Mouse (Mus musculus) CD4-positive naive resting alpha-beta T cell, adult 57 days (primary cell): ENCODE measurements around the gene Mmp25. TPM values are rescaled to one million over a fixed set of nuclear protein-coding genes. Genes with fewer than 3 reads are reported as not detected.

Source experiments
- total RNA-seq: library from RNA; stranded (reverse); gene quantifications from one replicate; pipeline ENCODE4 v1.2.4, GENCODE M21; 2023

Gene Mmp25
- 0.41 TPM for total RNA-seq

DNA sequence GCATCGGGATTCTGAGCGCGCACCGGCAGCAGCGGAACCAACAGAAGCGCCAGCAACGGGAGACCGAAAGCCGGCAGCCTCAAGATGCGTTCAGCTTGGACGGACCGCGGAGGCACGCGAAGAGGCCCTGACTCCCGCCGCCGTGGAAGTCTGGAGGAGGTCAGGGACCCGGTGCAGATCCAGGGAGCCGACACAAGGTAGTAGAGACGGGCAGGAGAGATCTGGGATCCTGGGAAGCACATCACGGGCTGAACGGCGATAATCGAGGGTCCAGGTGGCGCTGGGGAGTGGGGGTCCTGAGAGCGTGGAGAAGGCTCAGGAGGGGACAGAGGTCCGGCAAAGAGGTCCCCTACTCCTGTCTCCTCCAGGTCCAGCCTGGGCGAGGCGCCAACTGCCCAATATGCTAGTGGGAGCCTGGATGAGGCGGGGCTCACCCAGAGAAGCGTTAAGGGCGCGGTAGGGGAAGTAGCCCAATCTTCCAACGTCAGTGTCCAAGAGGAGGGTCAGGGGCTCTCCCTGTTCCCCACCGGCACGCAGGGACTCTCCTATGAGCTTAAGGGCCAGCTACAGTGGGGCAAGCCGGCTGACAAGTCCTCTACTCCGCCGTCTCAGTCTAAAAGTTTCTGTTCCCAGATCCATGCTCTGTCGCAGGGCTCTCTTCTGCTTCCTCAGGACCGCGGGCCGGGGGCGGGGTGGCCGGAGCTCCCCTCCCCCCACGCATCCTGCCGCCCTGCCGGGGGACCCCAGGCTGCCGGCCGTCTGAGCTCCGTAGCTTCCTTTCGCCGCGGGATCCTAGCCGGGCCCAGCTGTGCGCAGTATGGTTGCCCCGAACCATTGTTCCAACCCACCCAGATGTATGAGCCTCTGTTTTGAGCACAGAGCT lies at the start of gene Mmp25:
Mmp25 (minus strand) TSS at position 665 of the 883 bp plus-strand sequence.

DNA sequence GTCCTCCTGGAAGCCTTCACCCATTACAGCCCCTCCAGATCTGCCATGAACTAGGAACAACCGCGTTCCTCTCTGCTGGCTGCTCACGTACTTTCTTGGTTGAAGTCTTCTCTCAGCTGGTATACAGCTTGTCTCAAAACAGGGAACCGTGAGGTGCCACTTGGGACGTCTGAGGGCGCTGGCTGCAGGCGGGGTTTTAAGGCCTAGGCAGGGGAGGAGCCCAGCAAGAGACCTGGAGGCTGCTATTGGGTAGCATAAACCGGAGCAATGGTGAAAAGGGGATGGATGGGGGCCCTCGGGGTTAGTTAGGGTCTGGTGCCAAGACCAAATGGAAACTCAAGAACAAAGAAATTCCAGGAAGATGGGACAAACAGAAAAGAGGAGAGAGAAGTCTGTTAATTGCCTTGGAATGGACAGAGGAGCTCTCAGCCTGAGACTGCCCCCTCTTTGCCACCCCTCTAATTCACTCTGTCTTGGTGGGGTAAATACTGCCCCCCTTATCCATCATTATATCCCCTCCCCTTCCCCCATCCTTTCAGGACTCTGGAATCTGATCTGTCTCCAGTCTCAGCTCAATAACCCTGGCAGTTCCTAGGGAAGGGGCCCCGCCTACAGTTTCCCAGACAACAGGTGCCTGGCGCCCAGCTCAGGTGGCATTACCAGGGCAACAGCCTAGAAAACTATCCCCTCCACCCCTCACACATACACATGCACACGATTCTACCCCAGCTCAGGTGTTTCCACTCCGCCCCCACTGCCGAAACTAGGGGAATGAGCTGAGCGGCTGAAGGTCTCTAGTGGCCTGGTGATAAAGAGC lies 39.0 kb upstream of the Mmp25 start, which contains the start of gene Cldn9:
Cldn9 (minus strand) TSS at position 171 of the 817 bp plus-strand sequence.

DNA sequence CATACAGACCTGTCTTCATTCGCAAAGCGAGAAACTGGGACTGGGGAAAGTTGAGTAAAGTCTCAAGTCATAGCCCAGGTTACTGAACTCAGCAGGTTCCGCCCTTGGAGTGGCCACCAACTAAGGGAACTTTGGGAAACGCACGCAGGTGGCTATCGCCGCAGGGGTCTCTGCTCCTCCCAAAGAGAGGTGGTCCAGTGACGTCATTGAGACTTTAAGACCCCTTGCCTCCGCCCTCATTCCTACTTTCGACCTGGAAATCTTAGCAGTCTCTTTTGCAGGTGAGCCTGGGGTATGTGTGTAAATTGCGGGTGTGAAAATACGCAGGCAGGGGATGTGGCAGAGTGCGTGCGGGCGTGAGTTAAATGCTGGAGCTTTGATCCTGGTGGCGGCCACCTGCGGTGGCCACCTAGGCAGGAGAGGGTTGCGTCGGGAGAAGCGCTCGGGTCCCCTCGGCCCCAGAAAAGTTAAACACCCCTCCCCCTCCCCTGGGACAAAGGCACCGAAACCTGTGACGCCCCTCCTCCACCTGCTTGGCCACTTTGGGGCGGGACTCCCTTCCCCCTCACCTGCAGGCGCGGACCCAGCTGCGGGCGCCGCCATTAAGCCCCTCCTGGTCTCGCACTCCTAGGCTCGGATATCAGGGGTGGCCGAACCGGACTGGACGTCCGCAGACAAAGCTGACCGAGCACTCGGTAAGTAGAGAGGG lies 34.2 kb upstream of the Mmp25 start, which contains the start of gene Cldn6:
Cldn6 (plus strand) TSS at position 123 of the 709 bp plus-strand sequence.

DNA sequence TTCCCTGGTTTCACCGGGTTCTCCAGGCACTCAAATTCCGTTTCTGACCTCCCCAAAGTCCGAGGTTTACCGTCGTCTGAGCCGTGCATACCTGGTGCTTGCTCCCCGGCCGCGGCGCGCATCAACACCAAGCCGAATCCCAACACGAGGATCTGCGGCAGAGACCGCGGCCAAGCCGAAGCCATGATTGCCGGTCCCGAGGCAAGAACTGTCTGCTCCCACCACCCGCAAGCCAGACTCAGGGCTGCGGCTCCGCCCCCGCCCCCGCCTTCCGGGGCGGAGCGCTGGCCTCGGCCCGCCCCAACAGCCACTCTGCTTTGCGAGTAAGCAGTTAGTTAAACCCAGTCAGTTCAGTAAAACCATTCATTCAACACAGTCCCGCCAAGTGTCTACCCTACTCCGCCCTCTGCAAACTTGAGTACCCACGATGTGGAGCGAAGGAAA lies 32.2 kb upstream of the Mmp25 start, which contains the start of gene Tnfrsf12a:
Tnfrsf12a (minus strand) TSS at position 233 of the 444 bp plus-strand sequence.

DNA sequence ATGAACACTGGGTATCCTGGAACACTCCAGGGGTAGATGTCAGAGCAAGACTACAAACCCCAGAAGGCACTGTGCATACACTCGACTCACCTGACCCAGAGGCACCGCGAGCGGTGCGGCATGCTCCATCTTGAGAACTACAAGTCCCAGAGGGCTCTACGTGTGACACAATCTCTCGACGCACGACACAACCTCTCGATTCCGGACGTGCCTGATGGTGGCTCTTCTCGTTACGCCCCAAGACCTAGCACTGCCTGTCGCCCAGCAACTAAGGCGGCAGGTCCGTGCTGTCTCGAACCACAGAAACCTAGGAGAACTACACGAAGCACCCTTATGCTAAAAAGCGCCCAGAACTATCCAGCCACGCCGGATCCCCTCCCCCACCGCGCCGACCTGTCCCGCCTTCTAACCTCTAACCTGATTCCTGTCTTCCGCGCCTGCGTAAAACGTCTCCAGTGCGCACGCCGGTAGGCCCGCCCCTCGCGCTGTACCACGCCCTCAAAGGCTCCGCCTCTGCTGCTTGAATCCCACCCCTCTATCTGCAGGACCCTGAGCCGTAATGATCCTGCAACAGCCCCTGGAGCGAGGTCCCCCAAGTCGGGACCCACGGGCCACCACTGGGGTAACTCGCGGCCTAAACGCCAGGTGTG lies 28.5 kb upstream of the Mmp25 start, which contains the start of the genes Hcfc1r1 and Thoc6:
Hcfc1r1 (plus strand) TSS at position 173 of the 650 bp plus-strand sequence.
Thoc6 (minus strand) TSS at position 459 of the 650 bp plus-strand sequence.

GRCm38 (mm10) chr17:23660117-23660875 lies 15.2 kb upstream of the Mmp25 start, which contains the start of gene Bicdl2:
Bicdl2 (plus strand) TSS chr17:23660506.

GRCm38 (mm10) chr17:23600641-23601622 lies 44.1 kb downstream of the Mmp25 start, which contains the start of gene Zscan10:
Zscan10 (plus strand) TSS chr17:23600856.

DNA sequence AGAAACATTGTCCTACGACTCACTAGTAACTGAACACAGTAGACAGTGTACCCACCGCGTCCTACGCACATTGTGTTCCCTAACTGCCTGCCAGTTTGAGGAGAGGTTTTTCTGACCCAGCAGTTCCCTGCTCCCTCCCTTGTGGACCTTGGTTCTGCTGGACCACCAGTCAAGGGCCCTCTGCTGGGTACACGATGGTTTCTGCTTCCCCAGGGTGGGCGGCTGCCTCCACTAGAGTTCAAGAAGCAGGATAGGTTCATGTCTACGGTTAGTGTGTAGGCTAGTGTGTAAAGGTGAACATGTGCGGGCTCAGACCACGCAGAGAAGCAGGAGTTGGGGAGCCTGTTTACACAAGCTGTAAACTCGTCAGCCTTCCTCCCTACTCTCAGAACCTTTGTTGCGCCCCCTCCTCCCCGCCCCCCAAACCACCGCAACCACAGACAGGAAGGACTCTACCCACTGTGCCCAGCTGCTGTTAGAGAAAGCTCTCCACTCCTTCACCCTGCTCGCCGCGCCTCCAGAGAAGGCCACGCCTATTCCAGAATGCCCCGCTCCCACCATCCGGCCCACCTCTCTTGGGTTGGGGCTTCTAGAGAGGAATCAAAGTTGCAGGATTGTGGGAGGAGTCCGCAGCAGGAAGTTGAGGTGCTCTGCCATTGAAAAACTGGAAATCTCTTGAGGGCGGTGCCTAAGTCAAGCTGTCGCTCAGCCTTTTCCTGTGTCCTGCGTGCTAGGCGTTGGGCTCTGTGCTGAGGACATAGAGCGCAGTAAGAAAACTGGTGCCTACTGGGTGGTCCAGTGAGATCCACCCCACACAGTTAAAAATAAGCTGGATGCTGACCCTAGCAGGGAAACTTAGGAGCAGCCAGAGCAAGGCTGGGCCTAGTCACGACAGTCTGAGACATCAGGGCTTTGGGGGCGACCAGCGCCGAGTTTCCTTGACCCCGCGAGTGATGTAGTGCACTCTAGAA lies 46.2 kb downstream of the Mmp25 start, which contains the start of gene Zfp13:
Zfp13 (minus strand) TSS at position 906 of the 971 bp plus-strand sequence.

Other genes starting within 250 kb of the Mmp25 start
- not detected for gene Vmn2r117, start 165.6 kb downstream of the Mmp25 start, total RNA-seq
- gene Zfp213, start 81.0 kb downstream of the Mmp25 start, total RNA-seq = 8.7 TPM
- not detected for gene Zfp13, start 45.8 kb downstream of the Mmp25 start, total RNA-seq
- gene Zscan10, start 44.4 kb downstream of the Mmp25 start, total RNA-seq = 0.86 TPM
- gene Bicdl2, start 15.2 kb upstream of the Mmp25 start, total RNA-seq = not detected
- 39.5 TPM for gene Hcfc1r1, start 28.3 kb upstream of the Mmp25 start, total RNA-seq
- gene Thoc6, start 28.6 kb upstream of the Mmp25 start, total RNA-seq = 22.4 TPM
- 61.0 TPM for gene Tnfrsf12a, start 32.2 kb upstream of the Mmp25 start, total RNA-seq
- gene Cldn6, start 34.0 kb upstream of the Mmp25 start, total RNA-seq = not detected
- not detected for gene Cldn9, start 38.7 kb upstream of the Mmp25 start, total RNA-seq
- not detected for gene 1520401A03Rik, start 77.5 kb upstream of the Mmp25 start, total RNA-seq
- 36.2 TPM for gene Pkmyt1, start 81.1 kb upstream of the Mmp25 start, total RNA-seq
- gene Paqr4, start 95.6 kb upstream of the Mmp25 start, total RNA-seq = 2.6 TPM
- 0.89 TPM for gene Kremen2, start 100.6 kb upstream of the Mmp25 start, total RNA-seq
- 27.5 TPM for gene Flywch1, start 126.3 kb upstream of the Mmp25 start, total RNA-seq
- gene Flywch2, start 140.8 kb upstream of the Mmp25 start, total RNA-seq = not detected
- 1,442 TPM for gene Srrm2, start 145.3 kb upstream of the Mmp25 start, total RNA-seq
- gene Elob, start 183.9 kb upstream of the Mmp25 start, total RNA-seq = 199 TPM
- gene Prss33, start 190.8 kb upstream of the Mmp25 start, total RNA-seq = not detected
- gene Prss32, start 198.6 kb upstream of the Mmp25 start, total RNA-seq = not detected
- 1.4 TPM for gene Prss41, start 198.9 kb upstream of the Mmp25 start, total RNA-seq
- not detected for gene Prss21, start 222.8 kb upstream of the Mmp25 start, total RNA-seq
- gene Dcpp1, start 235.6 kb upstream of the Mmp25 start, total RNA-seq = not detected
- gene Dcpp2, start 235.6 kb upstream of the Mmp25 start, total RNA-seq = not detected